Mouse (Mus musculus) liver, embryonic 14.5 days (tissue): ENCODE measurements at regions not wholly inside any gene's neighbourhood (a gene's known extent, or its start where the extent isn't known, plus 50 kb on each side); places are given as distances from the start of the nearest gene placed in this dataset.

Experiments used
- ATAC-seq: fragments of 200-750 bp; cut with Nextera tagmentation; 2 replicates; pipeline ENCODE4 v1.8.0; 2017; ENCODE audit warnings: moderate number of reproducible peaks, mild to moderate bottlenecking, moderate library complexity; ENCODE audit not compliant: insufficient read depth
- DNase-seq, 3 experiments: peaks; one replicate each; pipeline ENCODE4 v3.0.0-alpha.2; 2012 to 2013; ENCODE audit warnings: low read depth in 3 of 3, low spot score in 3 of 3
- H3K27ac ChIP-seq: fragments of 300-500 bp; sonication (generic); 2 replicates; pipeline ENCODE4 v1.5.1; 2014; ENCODE audit warnings: moderate library complexity, mild to moderate bottlenecking, control low read depth, inconsistent platforms
- H3K27me3 ChIP-seq: fragments of 300-500 bp; sonication (generic); 2 replicates; pipeline ENCODE4 v1.6.1; 2014; ENCODE audit warnings: mild to moderate bottlenecking, low read length, moderate library complexity; ENCODE audit not compliant: control insufficient read depth, insufficient read depth
- H3K36me3 ChIP-seq: fragments of 300-500 bp; sonication (generic); replicated peaks from 2 replicates; pipeline ENCODE4 v1.6.1; 2014; ENCODE audit warnings: low read depth; ENCODE audit not compliant: control insufficient read depth, insufficient read depth
- H3K4me1 ChIP-seq, 2 experiments: fragments of 200-500 bp in 1 of 2; fragments of 300-500 bp in 1 of 2; sonication (generic) in 1 of 2; replicated peaks; 2 replicates each; pipeline ENCODE4 v1.6.1; 2012 to 2014; ENCODE audit warnings: antibody characterized with exemption in 1 of 2, inconsistent platforms in 1 of 2, low read length in 1 of 2; ENCODE audit not compliant: control insufficient read depth in 2 of 2, insufficient read depth in 2 of 2
- H3K4me2 ChIP-seq: fragments of 300-500 bp; sonication (generic); 2 replicates; pipeline ENCODE4 v1.6.1; 2014; ENCODE audit warnings: low read depth, mild to moderate bottlenecking, control low read depth, moderate library complexity
- H3K4me3 ChIP-seq, 2 experiments: fragments of 200-500 bp in 1 of 2; fragments of 300-500 bp in 1 of 2; sonication (generic) in 1 of 2; 2 replicates each; pipeline ENCODE4 v1.5.1; 2012 to 2014; ENCODE audit warnings: low read depth in 2 of 2, low read length in 2 of 2, mild to moderate bottlenecking in 2 of 2, control low read depth in 1 of 2, inconsistent platforms in 1 of 2, moderate library complexity in 1 of 2; ENCODE audit not compliant: insufficient read depth in 1 of 2
- H3K9ac ChIP-seq: fragments of 300-500 bp; sonication (generic); replicated peaks from 2 replicates; pipeline ENCODE4 v1.6.1; 2014; ENCODE audit warnings: mild to moderate bottlenecking, control low read depth, moderate library complexity
- H3K9me3 ChIP-seq: fragments of 300-500 bp; sonication (generic); 2 replicates; pipeline ENCODE4 v1.6.1; 2016; ENCODE audit warnings: low read length, mixed read lengths; ENCODE audit not compliant: control insufficient read depth
- CTCF ChIP-seq: IDR thresholded peaks from 2 replicates; pipeline ENCODE4 v1.5.1; 2016; ENCODE audit warnings: antibody characterized with exemption, low read depth, control low read depth
- EP300 ChIP-seq: IDR thresholded peaks from 2 replicates; pipeline ENCODE4 v1.6.1; 2016; ENCODE audit warnings: antibody characterized with exemption, low read depth
- WGBS: fragments of 180-500 bp; shearing (Covaris S2); extraction: QIAGEN DNeasy Blood & Tissue Kit; methylation state at CpG from one replicate; pipeline ENCODE4 v1.1.7; 2014; ENCODE audit not compliant: insufficient replicate concordance; 5-methylcytosine and 5-hydroxymethylcytosine counted together

DNA sequence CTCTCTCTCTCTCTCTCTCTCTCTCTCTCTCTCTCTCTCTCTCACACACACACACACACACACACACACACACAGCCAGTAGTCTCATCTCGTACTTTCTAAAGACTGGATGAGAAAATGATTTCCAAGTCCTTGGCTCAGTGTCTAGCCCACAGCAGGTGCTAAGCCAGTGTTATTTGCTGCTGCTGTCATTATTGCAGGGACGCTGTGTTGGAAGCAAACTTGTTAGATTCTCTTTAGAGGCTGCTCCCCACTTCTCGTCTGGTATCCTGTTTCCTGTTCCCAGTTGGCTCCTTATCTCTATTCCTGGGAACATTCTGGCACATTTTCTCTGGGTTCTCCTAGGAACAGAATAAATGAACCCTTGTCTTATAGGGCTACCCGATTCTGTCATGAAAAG, 122.5 kb upstream of the Chd6 start:
- H3K36me3 ChIP-seq: no peaks in the 10 kb centered on the region
- WGBS: 32% methylated on average over 4 of the region's 4 CpGs

DNA sequence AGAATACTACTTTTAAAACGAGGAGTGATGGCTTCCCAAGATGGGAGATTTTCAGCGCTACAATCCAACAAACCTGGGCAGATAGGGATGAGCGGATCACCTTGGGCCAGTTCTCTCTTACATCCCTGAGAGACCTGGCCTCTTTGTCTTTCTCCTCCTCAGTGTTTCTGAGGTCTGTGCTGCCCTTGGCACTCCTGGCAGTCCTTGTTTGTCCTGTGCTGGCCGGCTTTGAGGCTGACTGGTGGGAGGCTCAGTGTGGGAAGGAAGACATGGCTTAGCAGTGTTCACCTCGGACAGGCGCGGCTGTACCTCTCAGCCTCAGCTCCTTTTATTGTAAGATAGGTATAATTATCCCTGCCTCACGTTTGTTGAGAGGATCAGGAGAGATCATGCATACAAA, 106.9 kb upstream of the Chd6 start:
- no peak overlapping the region for H3K4me3 ChIP-seq
- H3K9ac ChIP-seq: no peak overlapping the region
- ATAC-seq: no peak
- no peak overlapping the region for H3K27ac ChIP-seq
- no peak for DNase-seq
- H3K4me2 ChIP-seq: no peak overlapping the region
- H3K9me3 ChIP-seq: no peaks in the 10 kb centered on the region
- no peak for TF ChIP-seq EP300
- TF ChIP-seq CTCF: no peak
- H3K27me3 ChIP-seq: no peaks in the 10 kb centered on the region
- no peaks in the 10 kb centered on the region for H3K4me1 ChIP-seq
- H3K36me3 ChIP-seq: no peaks in the 10 kb centered on the region
- 59% methylated on average over 8 of the region's 8 CpGs for WGBS

More for the DNA sequence above, 122.5 kb upstream of the Chd6 start:
- Histone ChIP-seq H3K4me1 (no peaks in the 10 kb centered on the region), H3K4me2 (no peak overlapping the region), H3K4me3 (no peak overlapping the region), H3K27ac (no peak overlapping the region), H3K9ac (no peak overlapping the region), H3K27me3 (no peaks in the 10 kb centered on the region), H3K9me3 (no peaks in the 10 kb centered on the region)
- TF ChIP-seq EP300: no peak
- no peak for TF ChIP-seq CTCF
- no peak for DNase-seq
- ATAC-seq: no peak

DNA sequence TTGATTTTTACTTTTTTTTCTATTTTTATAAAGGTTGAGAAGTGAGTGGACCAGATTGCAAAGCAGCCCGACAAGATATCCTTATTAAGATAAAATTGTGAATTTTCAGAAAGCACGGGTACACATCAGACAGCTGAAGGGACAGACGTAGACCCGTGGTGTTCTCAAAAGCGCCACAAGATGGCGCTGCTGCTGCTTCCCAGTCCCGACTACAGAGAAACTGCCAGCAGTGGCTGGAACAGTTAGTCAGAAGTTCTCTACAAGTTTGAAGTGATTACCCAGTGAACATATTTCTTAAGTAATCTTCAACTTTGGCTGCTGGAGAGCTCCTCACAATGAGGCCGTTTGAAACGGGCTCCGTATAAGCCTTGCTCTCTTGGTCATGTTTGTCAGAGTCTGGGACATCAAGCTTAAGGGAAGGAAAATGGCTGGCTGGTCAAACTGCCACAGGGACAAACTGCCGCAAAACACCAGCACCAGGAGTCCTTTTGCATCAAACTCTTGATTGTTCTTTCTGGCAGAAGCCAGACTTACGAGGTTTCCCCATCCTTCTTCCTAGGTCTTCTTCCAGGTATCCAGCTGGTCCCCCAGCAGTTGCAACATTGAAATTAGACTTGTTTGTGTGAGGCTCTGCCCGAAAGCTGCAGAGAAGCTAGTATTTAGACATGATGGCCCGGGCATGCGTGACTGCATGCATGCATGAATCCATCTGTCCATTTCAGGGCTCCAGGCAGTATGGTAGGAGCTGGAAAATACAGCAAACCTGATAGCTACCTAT, 106.0 kb upstream of the Chd6 start:
- Histone ChIP-seq H3K27ac (no peak overlapping the region), H3K4me3 (no peak overlapping the region), H3K4me1 (no peaks in the 10 kb centered on the region), H3K27me3 (no peaks in the 10 kb centered on the region), H3K4me2 (no peak overlapping the region), H3K9me3 (no peaks in the 10 kb centered on the region), H3K9ac (no peak overlapping the region), H3K36me3 (no peaks in the 10 kb centered on the region)
- DNase-seq (peak; percentile 12 to 19 (median 17)), ATAC-seq (0 out of 2 replicates have a peak, but pooled peaks have one; percentile 37)
- TF ChIP-seq EP300: no peak
- peak; percentile 82 for TF ChIP-seq CTCF
- 18% methylated on average over 15 of the region's 15 CpGs for WGBS

DNA sequence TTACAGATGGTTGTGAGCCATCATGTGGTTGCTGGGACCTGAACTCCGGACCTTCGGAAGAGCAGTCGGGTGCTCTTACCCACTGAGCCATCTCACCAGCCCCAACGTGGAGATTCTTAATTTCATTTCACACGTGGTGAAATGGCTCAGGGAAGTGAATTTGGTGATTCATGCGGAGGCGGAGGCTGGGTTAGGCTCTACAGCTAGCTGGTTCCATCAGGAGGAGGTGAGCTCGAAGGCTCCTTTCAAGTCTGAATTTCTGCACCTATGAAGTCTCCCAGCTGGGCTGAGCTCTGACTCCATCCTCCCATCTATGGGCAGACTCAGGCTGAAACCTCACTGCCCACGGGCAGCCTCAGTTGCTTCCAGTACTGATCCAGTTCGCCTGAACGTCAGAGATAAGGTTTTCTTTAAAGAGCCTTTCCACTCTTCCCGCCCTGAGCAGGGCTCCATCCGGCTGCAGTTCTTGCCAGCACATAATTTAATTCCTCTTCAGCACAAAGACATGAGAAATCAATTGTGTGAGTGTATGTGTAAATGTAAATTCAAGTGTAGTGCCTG, 103.5 kb upstream of the Chd6 start:
- Histone ChIP-seq H3K27me3 (no peaks in the 10 kb centered on the region), H3K36me3 (no peaks in the 10 kb centered on the region), H3K9me3 (no peaks in the 10 kb centered on the region), H3K27ac (no peak overlapping the region), H3K4me3 (no peak overlapping the region), H3K4me2 (no peak overlapping the region), H3K9ac (no peak overlapping the region), H3K4me1 (no peaks in the 10 kb centered on the region)
- ATAC-seq: no peak
- DNase-seq: no peak
- WGBS: 55% methylated on average over 13 of the region's 13 CpGs
- TF ChIP-seq EP300 (no peak), CTCF (no peak)

DNA sequence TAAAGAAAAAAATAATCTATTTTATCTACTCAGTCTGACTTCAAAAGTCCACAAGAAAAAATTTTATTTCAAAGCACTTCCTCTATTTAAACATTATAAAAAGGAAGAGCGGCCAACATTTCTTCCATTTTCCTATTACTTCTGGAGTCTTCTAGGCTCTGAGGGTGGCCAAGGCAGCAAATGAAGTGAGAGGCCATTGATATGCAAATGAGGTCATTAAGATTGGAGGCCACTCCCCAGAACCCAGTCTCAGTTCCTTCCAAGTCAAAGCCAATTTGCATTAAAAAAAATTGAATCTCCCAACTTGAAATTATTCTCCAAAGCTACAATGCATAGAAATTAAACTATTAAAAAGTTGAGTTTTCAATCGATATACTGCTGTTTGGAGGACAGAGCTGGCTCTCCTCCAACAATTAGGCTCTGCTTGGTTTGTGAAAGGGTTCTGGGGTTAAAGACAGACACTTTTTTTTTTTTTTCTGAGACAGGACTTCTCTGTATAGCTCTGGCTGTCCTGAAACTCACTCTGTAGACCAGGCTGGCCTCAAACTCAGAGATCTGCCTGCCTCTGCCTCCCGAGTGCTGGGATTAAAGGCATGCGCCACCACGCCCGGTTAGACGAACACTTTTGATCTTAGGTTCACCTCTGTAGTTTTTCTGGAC, 88.0 kb upstream of the Chd6 start:
- H3K4me1 ChIP-seq: no peaks in the 10 kb centered on the region
- H3K9ac ChIP-seq: no peak overlapping the region
- H3K4me3 ChIP-seq: no peak overlapping the region
- DNase-seq (no peak), ATAC-seq (no peak)
- no peaks in the 10 kb centered on the region for H3K36me3 ChIP-seq
- H3K4me2 ChIP-seq: no peak overlapping the region
- no peak overlapping the region for H3K27ac ChIP-seq
- 70% methylated on average over 7 of the region's 7 CpGs for WGBS
- no peaks in the 10 kb centered on the region for H3K27me3 ChIP-seq
- TF ChIP-seq EP300 (no peak), CTCF (no peak)
- H3K9me3 ChIP-seq: no peaks in the 10 kb centered on the region
